15 mouse cellular contexts compared by ENCODE assay signal in genomic region chr14:46257311-46257710, GRCm38 (mm10).
DNase-seq lines count a peak whose midpoint lies in the region; ATAC-seq lines count a peak whose summit lies in the region.
"Had no signal": no experiment of that assay in that cellular context is flagged by ENCODE, and none has a peak within 500 bp of the region (broad histone marks: within the 10 kb centered on the region; RNA-seq: fewer than 3 reads in every experiment).

No protein-coding gene starts in this region.

- H3K36me3 ChIP-seq in heart, embryonic 15.5 days, result no peaks in the 10 kb centered on the region
- H3K36me3 ChIP-seq in heart, embryonic 11.5 days (ENCODE audit: control insufficient read depth, insufficient read depth, low read length), result no peaks in the 10 kb centered on the region
- H3K36me3 ChIP-seq: forebrain, embryonic 15.5 days; hindbrain, embryonic 15.5 days; limb, embryonic 15.5 days had no signal

- no peak overlapping the region for H3K9ac ChIP-seq in heart, embryonic 15.5 days
- H3K9ac ChIP-seq in heart, embryonic 11.5 days (ENCODE audit: low read depth, low read length), result no peak overlapping the region
- H3K9ac ChIP-seq: forebrain, embryonic 15.5 days; hindbrain, embryonic 15.5 days; limb, embryonic 15.5 days had no signal

- H3K27me3 ChIP-seq in heart, embryonic 15.5 days, result no peaks in the 10 kb centered on the region
- no peaks in the 10 kb centered on the region for H3K27me3 ChIP-seq in heart, embryonic 11.5 days (ENCODE audit: control insufficient read depth, insufficient read depth, low read length)
- H3K27me3 ChIP-seq: forebrain, embryonic 15.5 days; hindbrain, embryonic 15.5 days; limb, embryonic 15.5 days; Patski had no signal

- WGBS in heart, embryonic 15.5 days, result 47% methylated on average over 4 of the region's 4 CpGs
- 75% methylated on average over 4 of the region's 4 CpGs for WGBS in heart, embryonic 11.5 days (ENCODE audit: insufficient replicate concordance)

- no peak overlapping the region for H3K4me3 ChIP-seq in heart, embryonic 15.5 days
- no peak overlapping the region for H3K4me3 ChIP-seq in heart, embryonic 11.5 days (ENCODE audit: low read depth, low read length)
- H3K4me3 ChIP-seq: forebrain, embryonic 15.5 days; hindbrain, embryonic 15.5 days; limb, embryonic 15.5 days had no signal

- intact Hi-C loops in left cerebral cortex, postnatal 4 days (cut with DNase I), result no loop called here
- intact Hi-C loops in left cerebral cortex, postnatal 36 days (cut with DNase I), result no loop called here

- H3K27ac ChIP-seq in heart, embryonic 15.5 days, result 0 out of 2 replicates have a peak overlapping the region, but pooled peaks have one; percentile 9
- H3K27ac ChIP-seq in heart, embryonic 11.5 days (ENCODE audit: low read depth, low read length), result no peak overlapping the region
- H3K27ac ChIP-seq: forebrain, embryonic 15.5 days; hindbrain, embryonic 15.5 days; limb, embryonic 15.5 days had no signal

- H3K9me3 ChIP-seq in heart, embryonic 15.5 days (replicated peaks), result no peaks in the 10 kb centered on the region
- no peaks in the 10 kb centered on the region for H3K9me3 ChIP-seq in heart, embryonic 11.5 days (replicated peaks; ENCODE audit: control insufficient read depth, low read length)
- H3K9me3 ChIP-seq: forebrain, embryonic 15.5 days; hindbrain, embryonic 15.5 days; limb, embryonic 15.5 days had no signal

- H3K4me2 ChIP-seq in heart, embryonic 15.5 days, result no peak overlapping the region
- H3K4me2 ChIP-seq in heart, embryonic 11.5 days, result no peak overlapping the region
- H3K4me2 ChIP-seq: forebrain, embryonic 15.5 days; hindbrain, embryonic 15.5 days; limb, embryonic 15.5 days had no signal

- ATAC-seq in heart, embryonic 15.5 days (replicated peaks; ENCODE audit: insufficient number of reproducible peaks, insufficient read depth, low FRiP score, low read depth), result no peak
- ATAC-seq in heart, embryonic 11.5 days (replicated peaks; ENCODE audit: insufficient number of reproducible peaks, low FRiP score, low TSS enrichment), result no peak
- ATAC-seq: activated CD4-positive, CD25-positive, alpha-beta regulatory T cell, adult 4 months; forebrain, embryonic 15.5 days; intestine, embryonic 16.5 days; midbrain, embryonic 16.5 days; Patski had no signal

- H3K4me1 ChIP-seq in heart, embryonic 15.5 days (replicated peaks), result peaks cover 10% of the 10 kb centered on the region; the same call in 1 of the 2 replicates
- no peaks in the 10 kb centered on the region; the same call in 1 of the 2 replicates for H3K4me1 ChIP-seq in heart, embryonic 11.5 days (ENCODE audit: control insufficient read depth, insufficient read depth, low read length)
- H3K4me1 ChIP-seq: forebrain, embryonic 15.5 days; hindbrain, embryonic 15.5 days; limb, embryonic 15.5 days had no signal

- peak; percentile 23 to 35 for DNase-seq in cerebellum, postnatal 14 days
- DNase-seq in cerebellum, adult 11 months, result no peak
- DNase-seq in left cerebral cortex, postnatal 4 days, result peak; percentile 24
- DNase-seq in left cerebral cortex, postnatal 36 days (ENCODE audit: low spot score in 2 of 2), result no peak
- peak; percentile 60 for DNase-seq in 3T3-L1 (ENCODE audit: low read depth, low spot score)
- DNase-seq: thymus, adult 18-20 months had no signal

Comparison
In these comparisons a context has a peak if more than half of its experiments do, and no peak if none do; other contexts are left out.
1. DNase-seq: peak in cerebellum, postnatal 14 days (2 of 2), left cerebral cortex, postnatal 4 days (single experiment) and 3T3-L1 (single experiment); none in cerebellum, adult 11 months (single experiment) and left cerebral cortex, postnatal 36 days (0 of 2).